Mouse (Mus musculus) thymus, adult 18-20 months (tissue): ENCODE measurements around the gene Tenm2.

Source experiments
- DNase-seq, 2 experiments: peaks; one replicate each; pipeline ENCODE4 v3.0.0; 2022; ENCODE audit warnings: mixed read lengths in 2 of 2

The Tenm2 gene

DNA sequence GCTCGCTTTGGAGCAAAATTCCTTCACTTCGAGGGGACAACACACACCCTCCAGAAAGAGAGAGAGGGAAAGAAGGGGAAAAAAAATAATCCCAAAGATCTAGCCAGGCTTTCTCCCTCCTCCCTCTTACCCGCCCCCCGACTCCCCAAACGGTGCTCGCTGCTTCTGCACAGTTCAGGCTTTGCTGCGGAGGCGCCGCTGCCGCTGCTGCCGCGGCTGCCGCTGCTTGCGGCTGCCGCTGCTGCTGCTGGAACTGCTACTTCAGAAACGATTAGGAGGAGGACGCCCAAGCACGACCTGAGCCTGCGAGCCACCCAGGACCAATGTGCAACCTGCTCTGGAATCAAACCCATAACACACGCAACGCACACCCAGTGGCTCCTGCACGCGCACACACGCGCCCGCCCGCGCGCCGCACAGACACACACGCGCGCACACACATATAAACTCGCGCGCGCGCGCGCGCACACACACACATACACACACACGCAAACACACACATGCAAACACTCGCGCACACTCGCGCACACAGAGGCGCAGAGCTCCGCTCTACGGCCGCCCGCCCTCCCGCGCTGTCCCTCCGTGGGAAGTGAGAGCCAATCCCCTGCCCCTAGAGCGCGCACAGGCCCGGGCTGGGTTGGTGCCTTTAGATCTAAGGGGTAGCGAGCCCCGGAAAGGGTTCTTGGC lies at the start of gene Tenm2:
TSS of gene Tenm2 (minus strand) at position 51 of the 687 bp plus-strand sequence.
- no peak for DNase-seq

- DNase-seq = no peak
These were observed 49.4 kb upstream of the Tenm2 start for GRCm38 (mm10) chr11:37285186-37285585.

DNA sequence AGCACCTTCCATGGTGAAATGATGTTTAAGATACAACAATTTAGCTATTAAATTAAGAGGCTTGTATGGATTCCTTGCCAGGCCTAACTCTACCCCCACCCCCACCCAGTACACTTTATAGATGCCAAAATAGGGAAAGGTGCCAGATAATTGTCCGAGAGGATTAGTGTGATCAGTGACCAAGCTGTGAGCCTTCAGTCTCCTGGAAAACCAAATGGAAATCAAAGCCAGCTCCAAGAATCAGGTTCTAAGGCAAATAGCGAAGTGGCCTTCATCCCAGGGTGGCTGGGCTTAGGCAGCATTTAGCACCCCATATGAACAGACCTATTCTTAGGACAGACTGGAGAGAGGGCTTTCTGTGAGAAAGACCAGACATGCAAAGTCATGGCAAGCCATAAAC lies 13.0 kb upstream of the Tenm2 start:
- DNase-seq = no peak

DNA sequence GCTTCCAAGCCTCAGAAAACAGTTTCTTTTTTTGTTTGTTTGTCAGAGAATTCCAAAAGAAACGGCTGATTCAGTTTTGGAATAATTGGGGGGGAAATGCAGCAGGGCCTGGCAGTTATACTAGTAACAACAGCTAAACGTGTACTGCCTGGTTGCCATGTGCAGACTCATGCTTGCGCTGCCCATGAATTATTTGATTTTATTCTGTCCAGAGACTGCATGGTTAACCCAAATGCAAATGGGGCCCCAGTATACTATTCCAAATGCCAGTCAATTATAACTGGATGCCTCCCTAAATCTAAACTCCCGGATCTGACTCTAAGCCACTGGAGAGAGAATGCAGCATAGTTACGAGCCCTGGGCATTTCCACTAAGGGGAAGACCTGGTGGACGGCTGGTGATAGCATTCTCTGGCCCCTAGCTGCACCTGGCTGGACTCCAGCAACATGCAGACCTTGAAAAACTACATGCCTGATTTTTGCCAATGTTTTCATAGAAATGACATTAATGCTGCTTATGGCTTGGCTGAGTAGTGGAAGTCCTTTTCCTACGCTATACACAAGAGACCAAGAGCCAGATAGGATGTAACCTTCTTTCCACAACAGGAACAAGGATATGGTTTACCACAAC lies 1.4 kb upstream of the Tenm2 start:
- DNase-seq = no peak

- DNase-seq = no peak
These were observed 878 bp upstream of the Tenm2 start for GRCm38 (mm10) chr11:37236601-37237083.

DNA sequence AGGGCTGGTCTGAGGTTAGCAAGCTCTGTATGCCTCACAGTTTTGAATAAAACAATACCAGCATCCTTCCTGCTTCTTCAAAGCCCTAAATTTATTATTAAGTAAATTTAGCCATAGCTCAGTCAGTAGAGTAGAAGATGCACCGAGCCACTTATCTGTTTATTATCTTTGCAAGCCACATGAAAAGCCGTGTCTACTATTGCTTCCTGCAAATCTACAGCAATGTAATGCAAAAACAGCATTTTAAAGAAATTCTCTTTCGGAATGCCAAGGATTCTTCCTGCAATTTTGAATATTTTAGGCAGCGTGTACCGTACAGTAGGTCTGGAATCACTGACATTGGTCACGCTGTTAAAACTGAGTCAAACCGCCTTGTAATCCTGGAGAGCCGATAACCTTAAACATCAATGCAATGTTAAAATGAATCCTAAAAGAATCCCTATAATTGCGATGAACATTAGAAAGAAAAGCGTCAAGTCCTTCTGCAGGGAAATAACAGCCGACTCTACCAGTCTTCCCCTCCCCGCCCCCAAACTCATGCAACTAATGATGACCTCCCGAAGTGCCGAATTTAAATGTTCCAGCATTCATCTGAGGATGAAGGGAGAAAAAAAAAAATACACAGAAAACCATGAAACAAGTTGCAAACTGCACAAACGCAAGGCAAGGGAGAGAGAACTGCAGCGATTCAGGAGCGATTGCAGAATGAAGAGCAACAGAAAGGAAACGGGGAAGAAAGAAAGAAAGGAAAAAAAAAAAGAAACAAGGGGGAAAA lies 556 bp downstream of the Tenm2 start:
- no peak for DNase-seq

- DNase-seq = no peak
These were observed 8.4 kb downstream of the Tenm2 start for GRCm38 (mm10) chr11:37227404-37227803.

GRCm38 (mm10) chr11:37226943-37227342 lies 8.8 kb downstream of the Tenm2 start:
- no peak for DNase-seq

DNA sequence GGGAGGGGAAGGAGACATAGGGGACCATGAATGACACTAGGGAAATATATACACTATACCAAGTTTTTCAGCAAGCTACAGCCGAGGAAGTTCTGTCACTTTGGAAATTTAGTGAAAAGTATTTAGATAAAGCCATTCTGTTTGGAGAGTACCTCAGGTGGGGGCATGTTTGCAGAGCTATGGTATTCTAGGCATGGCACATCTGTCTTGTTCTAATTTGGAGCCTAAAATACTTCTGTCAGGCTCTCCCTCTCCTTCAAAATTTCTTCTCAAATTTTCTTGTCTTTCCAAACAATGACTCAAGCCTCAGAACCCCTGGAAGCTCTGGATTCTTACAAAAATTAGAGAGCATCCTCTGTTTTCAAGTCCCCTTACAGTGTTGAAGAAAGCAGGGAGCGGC lies 13.0 kb downstream of the Tenm2 start:
- DNase-seq = no peak

GRCm38 (mm10) chr11:37222056-37222455 lies 13.7 kb downstream of the Tenm2 start:
- DNase-seq = no peak

DNA sequence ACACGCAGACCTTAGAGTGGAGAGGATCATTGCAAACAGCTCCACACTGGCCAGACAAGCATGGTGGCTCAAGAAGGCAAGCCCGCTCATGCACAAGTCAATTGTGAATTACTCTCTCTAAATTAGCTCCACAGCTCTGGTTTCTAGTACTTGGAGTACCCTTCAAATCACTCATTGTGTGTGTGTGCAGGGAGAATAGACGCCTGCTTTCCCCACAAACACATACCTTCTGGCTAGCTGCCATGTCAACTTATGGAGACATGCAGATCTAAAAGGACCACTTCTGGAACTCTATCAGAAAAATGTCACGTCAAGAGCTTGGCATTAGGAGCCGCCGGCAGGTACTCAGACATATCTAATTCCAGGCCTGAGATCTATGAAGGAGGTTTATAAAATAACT lies 14.8 kb downstream of the Tenm2 start:
- DNase-seq = no peak

DNA sequence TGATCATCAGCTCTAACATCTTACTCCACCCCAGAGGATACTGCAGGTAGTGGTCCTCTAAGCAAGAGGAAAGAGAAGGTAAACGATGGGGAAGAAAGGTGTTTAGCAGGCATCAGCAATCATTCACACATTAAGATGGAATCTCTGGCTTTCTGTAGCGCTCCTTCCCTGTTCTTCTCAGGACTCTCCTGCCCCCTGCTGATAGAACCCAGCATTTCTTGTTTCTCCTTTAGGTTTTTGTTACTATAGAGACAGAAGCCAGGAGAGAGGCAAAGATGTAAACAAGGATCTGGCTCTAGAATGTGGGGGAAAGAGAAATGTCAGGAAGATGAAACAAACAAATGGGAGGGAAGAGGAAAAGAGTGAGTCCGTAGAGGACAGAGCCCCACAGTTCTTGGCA lies 49.6 kb downstream of the Tenm2 start:
- DNase-seq = no peak

DNA sequence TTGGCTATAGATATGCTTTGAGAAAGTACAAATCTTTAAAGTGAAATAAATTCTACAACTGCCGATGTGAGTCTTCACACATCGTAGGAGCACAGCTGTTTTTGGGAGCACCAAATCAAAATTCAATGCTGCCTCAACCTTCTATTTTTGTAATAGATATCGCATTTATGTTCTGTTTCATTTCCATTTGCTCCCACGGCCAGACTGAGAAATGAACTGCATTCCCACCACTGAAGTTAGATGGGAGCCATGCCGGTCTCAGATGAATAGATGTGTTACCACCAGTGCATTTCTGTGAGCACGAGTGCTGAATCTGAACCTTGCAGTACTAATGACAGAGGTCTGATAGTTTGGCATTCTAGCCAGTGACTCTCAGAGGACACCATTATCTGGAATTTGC lies 58.3 kb downstream of the Tenm2 start:
- DNase-seq = no peak

DNA sequence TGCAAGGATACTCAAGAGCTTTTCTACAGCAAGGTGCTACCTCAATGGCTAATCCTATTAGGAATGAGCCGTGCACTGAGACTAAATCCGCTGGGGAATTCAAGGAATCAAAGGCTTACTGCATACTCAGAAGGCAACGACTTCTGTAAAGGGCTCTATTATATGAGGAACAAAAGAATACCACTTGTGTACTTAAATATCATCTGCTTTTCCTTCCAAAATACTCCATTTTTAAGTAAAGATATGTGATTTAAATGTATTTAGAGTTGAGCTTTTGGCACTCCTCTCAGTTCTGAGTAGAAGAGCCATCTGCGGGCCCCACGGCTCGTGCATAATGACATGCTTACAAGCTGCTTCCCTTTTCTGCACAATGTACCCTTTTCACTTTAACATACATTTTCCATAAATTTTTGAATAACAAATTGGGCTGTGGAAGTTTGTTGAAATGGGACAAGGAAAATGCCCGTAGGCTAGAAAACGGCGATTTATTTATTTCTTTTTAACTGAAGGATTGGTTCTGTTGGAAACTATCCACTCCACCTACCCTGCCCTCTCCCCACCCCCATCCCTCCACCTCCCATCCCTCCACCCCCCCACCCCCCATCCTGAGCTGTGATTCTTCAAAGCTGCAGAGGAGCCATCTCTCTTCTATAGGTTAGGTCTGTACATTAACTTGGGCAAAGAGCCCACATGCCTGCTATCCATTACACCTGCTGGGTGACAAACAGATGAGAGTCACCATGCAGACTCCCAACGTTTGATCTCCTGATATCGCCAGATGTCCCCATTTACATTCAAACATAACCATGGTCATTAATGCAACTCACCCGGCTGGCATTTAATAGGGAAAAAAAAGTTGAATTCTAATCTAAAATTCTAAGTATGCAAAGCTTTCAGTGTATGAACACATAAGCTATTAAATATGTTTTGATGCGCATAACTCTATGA lies 81.6 kb downstream of the Tenm2 start:
- DNase-seq = no peak

GRCm38 (mm10) chr11:37153382-37153781 lies 82.4 kb downstream of the Tenm2 start:
- DNase-seq = no peak

DNA sequence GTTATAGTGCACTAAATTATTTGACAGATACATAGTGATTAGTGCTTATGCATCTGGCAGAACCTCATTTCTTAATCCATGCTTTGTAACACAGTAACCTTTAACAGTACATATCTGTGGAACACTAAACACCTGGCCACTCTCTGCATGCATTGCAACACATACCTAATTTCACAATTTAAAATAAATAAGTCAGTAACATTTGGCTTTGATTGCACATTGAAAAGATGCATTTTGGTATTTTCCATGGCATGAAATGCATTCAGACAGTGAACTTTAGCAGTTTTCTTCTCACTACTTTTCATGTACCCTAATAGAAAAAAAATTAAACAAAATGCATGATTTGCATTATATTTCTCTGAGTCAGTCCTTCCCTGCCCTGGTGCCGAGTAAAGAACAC lies 85.8 kb downstream of the Tenm2 start:
- DNase-seq = no peak

DNA sequence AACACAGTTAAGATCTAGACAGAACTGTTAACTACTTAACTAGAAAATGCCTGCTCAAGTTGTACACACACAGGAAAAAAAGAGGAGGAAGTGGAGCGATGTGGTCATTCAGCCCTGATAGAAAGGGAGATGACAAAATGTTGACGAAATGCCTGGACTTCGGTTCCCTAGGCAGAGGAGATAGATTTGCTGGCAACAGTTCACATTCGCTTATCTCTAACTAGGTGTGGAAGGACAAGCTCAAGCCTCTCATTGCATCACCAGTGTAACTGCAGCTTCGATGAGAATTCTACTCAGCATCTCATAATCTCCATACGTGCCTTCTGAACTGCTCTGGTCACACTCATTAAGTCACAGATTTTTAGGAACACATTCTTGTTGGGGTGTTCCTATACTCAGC lies 91.8 kb downstream of the Tenm2 start:
- DNase-seq = no peak

- DNase-seq = no peak
These were observed 92.3 kb downstream of the Tenm2 start for GRCm38 (mm10) chr11:37143478-37143877.

DNA sequence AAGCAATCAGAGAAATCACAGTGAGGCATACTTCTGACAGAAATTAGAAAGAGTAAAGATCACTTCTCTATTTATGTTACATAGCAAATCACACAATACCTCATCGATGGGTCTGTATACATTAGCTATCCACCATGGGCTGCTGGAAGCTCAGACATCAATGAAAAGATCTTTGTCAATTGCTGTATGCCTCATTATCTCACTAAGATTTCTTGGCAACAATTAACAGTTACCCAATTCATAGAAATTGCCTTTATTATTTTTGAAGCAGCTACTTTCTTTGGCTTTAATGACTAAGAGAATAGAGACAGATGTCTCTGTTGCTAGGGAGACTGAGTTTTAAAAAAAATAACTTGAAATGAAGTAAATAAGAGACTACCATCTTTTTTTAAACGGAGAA lies 106.9 kb downstream of the Tenm2 start:
- no peak for DNase-seq

GRCm38 (mm10) chr11:37118058-37118457 lies 117.7 kb downstream of the Tenm2 start:
- DNase-seq = no peak

- DNase-seq = no peak
These were observed 120.6 kb downstream of the Tenm2 start for GRCm38 (mm10) chr11:37115188-37115587.

GRCm38 (mm10) chr11:37107069-37107468 lies 128.7 kb downstream of the Tenm2 start:
- no peak for DNase-seq

- DNase-seq = no peak
These were observed 156.4 kb downstream of the Tenm2 start for GRCm38 (mm10) chr11:37079403-37079802.
